Mouse (Mus musculus) small intestine, adult 2 months (tissue): Measurements from ENCODE around the gene Crlf1. TPM values are rescaled to one million over a fixed set of nuclear protein-coding genes. Genes with fewer than 3 reads are reported as not detected.

Source experiments
- H3K27ac ChIP-seq: fragments of 200-500 bp; 2 replicates; pipeline ENCODE4 v1.5.1; 2012; ENCODE audit warnings: low read depth, low read length, control low read depth, inconsistent platforms; ENCODE audit not compliant: insufficient read depth
- H3K27me3 ChIP-seq: fragments of 200-500 bp; 2 replicates; pipeline ENCODE4 v1.6.1; 2012; ENCODE audit warnings: mild to moderate bottlenecking, moderate library complexity, low read length, inconsistent platforms; ENCODE audit not compliant: control insufficient read depth, insufficient read depth
- H3K36me3 ChIP-seq: fragments of 200-500 bp; 2 replicates; pipeline ENCODE4 v1.6.1; 2012; ENCODE audit warnings: mild to moderate bottlenecking, low read length, control low read depth, inconsistent platforms; ENCODE audit not compliant: control insufficient read depth, insufficient read depth
- H3K4me1 ChIP-seq: fragments of 200-500 bp; 2 replicates; pipeline ENCODE4 v1.6.1; 2012; ENCODE audit warnings: low read length, inconsistent platforms, mixed read lengths; ENCODE audit not compliant: control insufficient read depth, insufficient read depth, insufficient read length
- H3K4me3 ChIP-seq: fragments of 200-500 bp; 2 replicates; pipeline ENCODE4 v1.5.1; 2012; ENCODE audit warnings: low read depth, mild to moderate bottlenecking, control low read depth, inconsistent platforms, low read length, moderate library complexity
- CTCF ChIP-seq: fragments of 200-500 bp; IDR thresholded peaks from 2 replicates; pipeline ENCODE4 v1.5.1; 2012; ENCODE audit warnings: low read depth, mild to moderate bottlenecking, control low read depth, inconsistent platforms, low read length, moderate library complexity, mixed read lengths; ENCODE audit not compliant: insufficient replicate concordance, insufficient read length; ENCODE audit errors: extremely low read depth
- POLR2A ChIP-seq: fragments of 200-500 bp; IDR thresholded peaks from 2 replicates; pipeline ENCODE4 v1.6.1; 2012; ENCODE audit warnings: low read depth, mild to moderate bottlenecking, control low read depth, inconsistent platforms, low read length, moderate library complexity
- WGBS: fragments of 180-500 bp; shearing (Covaris S2); methylation state at CpG from one replicate; pipeline ENCODE4 v1.1.7; 2018; 5-methylcytosine and 5-hydroxymethylcytosine counted together
- polyA plus RNA-seq: library from polyadenylated mRNA; depleted of rRNA; stranded (reverse); fragments of >200 nt; gene quantifications from 2 replicates; pipeline ENCODE4 v1.2.3, GENCODE M21; 2012

Gene Crlf1
- polyA plus RNA-seq, 1 experiment = 2.3 TPM

- H3K4me3 ChIP-seq = no peak overlapping the region
- no peak overlapping the region for H3K27ac ChIP-seq
- WGBS = 72% methylated on average over 2 of the region's 2 CpGs
- peaks cover 25% of the 10 kb centered on the region for H3K27me3 ChIP-seq
- no peaks in the 10 kb centered on the region for H3K36me3 ChIP-seq
- no peak for TF ChIP-seq CTCF
- no peak for TF ChIP-seq POLR2A
- H3K4me1 ChIP-seq = peaks cover 10% of the 10 kb centered on the region; the same call in 1 of the 2 replicates
Measured at GRCm38 (mm10) chr8:70482943-70483342, 10.0 kb upstream of the Crlf1 start.

GRCm38 (mm10) chr8:70486191-70486681 is 6.7 kb upstream of the Crlf1 start:
- TF ChIP-seq POLR2A (no peak), CTCF (no peak)
- Histone ChIP-seq H3K4me1 (peaks cover 14% of the 10 kb centered on the region), H3K27me3 (peaks cover 58% of the 10 kb centered on the region), H3K27ac (no peak overlapping the region), H3K4me3 (no peak overlapping the region), H3K36me3 (no peaks in the 10 kb centered on the region)
- WGBS = 69% methylated on average over 7 of the region's 7 CpGs

- Histone ChIP-seq H3K36me3 (no peaks in the 10 kb centered on the region), H3K4me1 (peaks cover 8% of the 10 kb centered on the region), H3K27me3 (peaks cover 66% of the 10 kb centered on the region), H3K4me3 (peak within 1 kb of the TSS; percentile 37), H3K27ac (no peak within 1 kb of the TSS)
- TF ChIP-seq POLR2A (no peak), CTCF (no peak)
- WGBS = 10% methylated on average over 33 of the region's 33 CpGs
Measured at GRCm38 (mm10) chr8:70486941-70487520, 5.9 kb upstream of the Crlf1 start, which contains the start of gene Tmem59l. Tmem59l (minus strand) TSS chr8:70487358.

GRCm38 (mm10) chr8:70487993-70488796 is 4.8 kb upstream of the Crlf1 start:
- peak overlapping the region; percentile 37 for H3K4me3 ChIP-seq

GRCm38 (mm10) chr8:70488931-70489470 is 4.0 kb upstream of the Crlf1 start:
- TF ChIP-seq POLR2A (no peak), CTCF (no peak)
- H3K4me3 ChIP-seq = peak overlapping the region; percentile 14; the same call in 1 of the 2 replicates
- H3K27me3 ChIP-seq = peaks cover 82% of the 10 kb centered on the region

More at GRCm38 (mm10) chr8:70487993-70488796, 4.8 kb upstream of the Crlf1 start:
- 6% methylated on average over 55 of the region's 55 CpGs for WGBS
- Histone ChIP-seq H3K27me3 (peaks cover 75% of the 10 kb centered on the region), H3K27ac (no peak overlapping the region), H3K36me3 (no peaks in the 10 kb centered on the region), H3K4me1 (peaks cover 7% of the 10 kb centered on the region; the same call in 1 of the 2 replicates)
- TF ChIP-seq POLR2A (no peak), CTCF (no peak)

DNA sequence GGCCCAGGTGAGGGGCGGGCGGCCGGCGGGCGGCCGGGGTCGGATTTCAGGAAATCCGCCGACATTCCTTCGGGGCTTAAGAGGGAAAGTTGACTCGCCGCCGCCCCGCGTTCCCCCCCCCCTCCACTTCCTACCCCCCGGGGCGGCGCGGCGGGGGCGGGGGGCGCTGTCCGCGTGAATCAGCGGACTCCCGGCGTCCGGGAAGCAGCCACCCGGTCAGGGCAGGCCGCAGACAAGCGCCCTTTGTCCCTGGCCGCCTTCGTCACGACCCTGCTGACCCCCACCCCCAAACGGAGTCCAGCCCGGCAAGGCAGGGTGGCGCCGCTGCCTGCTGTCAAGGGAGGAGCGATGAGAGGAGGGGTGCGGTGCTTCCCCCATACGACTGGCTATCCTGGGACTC is 3.4 kb upstream of the Crlf1 start:
- peaks cover 88% of the 10 kb centered on the region for H3K27me3 ChIP-seq
- WGBS = 2% methylated on average over 39 of the region's 41 CpGs
- H3K36me3 ChIP-seq = no peaks in the 10 kb centered on the region
- H3K4me1 ChIP-seq = peaks cover 7% of the 10 kb centered on the region; the same call in 1 of the 2 replicates
- TF ChIP-seq POLR2A = no peak
- TF ChIP-seq CTCF = no peak
- H3K27ac ChIP-seq = no peak overlapping the region
- H3K4me3 ChIP-seq = peak overlapping the region; percentile 14; the same call in 1 of the 2 replicates

More at GRCm38 (mm10) chr8:70488931-70489470, 4.0 kb upstream of the Crlf1 start:
- WGBS = 6% methylated on average over 14 of the region's 14 CpGs
- H3K27ac ChIP-seq = no peak overlapping the region
- H3K4me1 ChIP-seq = peaks cover 7% of the 10 kb centered on the region; the same call in 1 of the 2 replicates
- no peaks in the 10 kb centered on the region for H3K36me3 ChIP-seq
